Mouse (Mus musculus): Measurements from ENCODE around the gene Gpank1.

Gpank1 gene

GRCm38 (mm10) chr17:35132174-35132560, 10.9 kb downstream of the Gpank1 start:
- DNase-seq, result no peak

- DNase-seq, result no peak
Measured at GRCm38 (mm10) chr17:35133517-35133916, 12.3 kb downstream of the Gpank1 start.

DNA sequence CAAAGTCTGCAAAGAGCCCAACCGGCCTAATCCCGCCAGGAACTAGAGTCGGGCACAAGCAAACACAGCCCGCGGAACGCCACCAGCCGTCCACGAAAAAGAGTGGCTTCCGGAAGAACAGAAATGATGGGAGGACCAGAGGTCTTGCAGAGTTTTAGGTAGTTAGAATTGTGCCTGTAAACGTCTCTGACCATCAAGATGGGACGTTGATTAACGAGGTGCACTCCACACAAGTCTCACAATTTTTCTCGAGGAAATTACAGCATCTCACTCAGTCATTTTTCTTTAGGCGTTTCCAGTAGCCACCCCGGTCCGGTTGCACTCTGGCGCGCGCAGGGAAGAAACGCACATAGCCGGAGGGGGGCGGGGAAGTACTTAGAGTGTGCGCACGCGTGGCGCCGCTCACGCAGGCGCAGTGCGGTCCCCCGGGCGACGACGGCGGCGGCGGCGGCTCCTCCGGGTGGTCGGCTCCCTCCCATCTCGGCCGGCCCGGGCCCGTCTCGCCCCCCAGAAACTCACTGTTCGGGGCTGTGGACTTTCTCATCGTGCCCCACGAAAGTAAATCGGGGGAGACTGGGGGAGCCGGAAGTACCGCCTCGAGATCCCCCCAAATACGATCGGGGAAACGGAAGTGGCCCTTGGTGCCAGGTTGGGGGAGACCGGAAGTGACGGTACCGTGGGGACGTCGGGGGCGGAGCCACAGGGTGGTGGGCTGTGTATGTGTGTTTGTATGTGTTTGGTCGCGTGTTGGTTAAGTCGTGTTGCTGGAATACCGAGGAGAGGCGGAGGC, 13.7 kb downstream of the Gpank1 start, which contains the start of gene Bag6:
Bag6 (plus strand) TSS at position 378 of the 790 bp plus-strand sequence.
- peak; percentile 95 for DNase-seq

DNA sequence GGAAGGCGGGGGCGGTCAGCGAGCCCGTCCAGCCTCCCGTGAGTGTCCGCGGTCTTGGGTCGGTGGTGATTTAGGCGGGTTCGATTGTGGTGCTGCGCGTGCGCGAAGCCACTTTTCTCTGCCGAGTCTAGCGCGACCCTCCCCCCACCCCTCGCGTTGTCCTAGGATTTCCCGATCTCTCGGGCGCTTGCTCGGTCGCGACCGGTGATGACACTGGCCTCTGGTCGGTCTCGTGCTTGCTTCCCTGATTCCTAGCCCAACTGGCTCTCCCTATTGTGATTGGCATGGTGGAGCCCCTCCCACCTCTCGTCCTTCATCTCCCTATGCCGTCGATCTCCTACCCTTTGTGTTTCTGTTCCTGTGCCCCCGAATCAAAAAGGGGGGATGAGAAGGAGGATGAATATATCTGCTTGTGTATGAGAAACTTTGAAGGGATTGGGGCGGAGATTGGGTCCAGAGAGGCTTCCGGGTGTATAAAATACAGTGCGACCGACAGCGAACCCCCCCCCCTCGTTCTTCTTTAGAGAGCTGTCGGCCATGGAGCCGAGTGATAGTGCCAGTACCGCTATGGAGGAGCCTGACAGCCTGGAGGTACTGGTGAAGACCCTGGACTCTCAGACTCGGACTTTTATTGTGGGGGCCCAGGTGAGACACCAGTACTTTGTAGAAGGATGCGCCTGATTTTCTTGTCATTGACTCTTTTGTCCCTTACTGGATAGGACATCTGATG, 14.5 kb downstream of the Gpank1 start:
- no peak for DNase-seq

DNA sequence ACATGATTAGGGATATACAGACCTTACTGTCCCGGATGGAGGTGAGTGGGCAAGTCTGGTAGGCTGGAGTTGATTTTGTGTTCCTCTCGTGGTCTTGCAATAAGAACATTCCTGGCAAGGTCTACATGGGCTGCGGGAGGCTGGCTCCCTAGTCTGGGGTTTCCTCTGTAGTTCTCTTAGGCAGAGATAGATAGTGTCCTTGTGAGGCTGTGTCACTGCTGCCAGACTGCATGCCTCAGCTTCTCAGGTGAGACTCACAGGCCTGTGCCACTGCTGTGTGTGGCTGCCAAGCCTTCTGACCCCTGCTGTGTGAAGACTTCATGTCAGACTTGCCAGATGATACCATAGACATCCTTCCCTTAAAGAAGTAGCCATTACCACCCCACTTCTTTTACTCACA, 18.0 kb downstream of the Gpank1 start:
- DNase-seq, result no peak

DNA sequence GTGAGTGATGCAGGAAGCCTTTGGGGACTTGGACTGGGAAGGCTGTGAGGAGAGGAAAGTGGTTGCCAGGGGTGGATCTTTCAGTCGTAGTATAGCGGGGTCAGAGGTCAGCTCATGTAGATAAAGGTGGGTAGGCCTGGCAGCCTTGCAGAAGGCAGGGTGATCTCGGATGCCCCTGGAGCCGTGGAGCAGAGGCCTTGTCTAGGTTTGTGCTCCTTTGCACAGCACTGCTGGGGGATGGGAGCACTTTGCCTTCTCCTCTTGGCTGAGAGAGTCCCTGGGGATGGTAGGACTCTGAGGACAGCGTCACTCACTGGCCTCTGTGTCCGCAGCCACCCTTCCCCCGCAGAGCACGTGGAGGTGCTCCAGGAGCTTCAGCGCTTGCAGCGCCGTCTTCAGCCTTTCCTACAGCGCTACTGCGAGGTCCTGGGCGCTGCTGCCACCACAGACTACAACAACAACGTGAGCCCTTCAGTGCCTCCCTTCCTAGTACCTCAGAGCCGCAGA, 19.3 kb downstream of the Gpank1 start:
- no peak for DNase-seq

DNA sequence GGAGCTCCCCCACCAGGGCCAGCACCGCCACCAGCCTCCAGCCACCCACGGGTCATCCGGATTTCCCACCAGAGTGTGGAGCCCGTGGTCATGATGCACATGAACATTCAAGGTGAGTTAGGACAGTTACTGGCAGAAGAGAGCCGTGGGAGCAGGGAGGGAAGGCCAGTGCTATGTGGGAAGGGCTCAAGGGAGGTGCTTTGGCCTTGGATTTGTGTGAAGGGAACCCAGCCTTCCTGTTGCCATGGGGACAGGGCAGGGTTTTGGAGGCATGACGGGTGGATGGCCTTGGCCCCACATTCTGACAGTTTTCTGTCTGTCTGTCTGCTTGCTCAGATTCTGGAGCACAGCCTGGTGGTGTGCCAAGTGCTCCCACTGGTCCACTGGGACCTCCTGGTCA, 20.7 kb downstream of the Gpank1 start:
- DNase-seq, result no peak

- DNase-seq, result no peak
Measured at GRCm38 (mm10) chr17:35146139-35146538, 24.9 kb downstream of the Gpank1 start.

DNA sequence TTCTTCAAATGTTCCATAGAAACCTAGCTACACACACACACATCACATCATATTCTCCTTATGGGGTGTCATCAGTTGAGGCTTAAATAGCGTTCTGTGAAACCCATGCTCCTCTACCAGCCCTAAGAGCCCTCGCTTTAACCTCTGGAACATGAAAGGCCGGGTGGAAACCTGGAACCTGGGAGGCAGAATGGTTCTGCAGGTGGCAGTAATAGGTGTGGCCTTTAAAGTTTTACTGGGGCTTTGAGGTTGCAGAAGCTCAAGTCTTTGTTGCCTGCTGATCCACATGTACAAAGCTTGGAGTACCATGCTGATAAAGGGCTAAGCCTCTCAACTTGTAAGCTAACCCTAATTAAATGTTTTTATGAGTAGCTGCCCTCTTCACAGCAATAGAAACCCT, 26.1 kb downstream of the Gpank1 start:
- DNase-seq, result no peak

DNA sequence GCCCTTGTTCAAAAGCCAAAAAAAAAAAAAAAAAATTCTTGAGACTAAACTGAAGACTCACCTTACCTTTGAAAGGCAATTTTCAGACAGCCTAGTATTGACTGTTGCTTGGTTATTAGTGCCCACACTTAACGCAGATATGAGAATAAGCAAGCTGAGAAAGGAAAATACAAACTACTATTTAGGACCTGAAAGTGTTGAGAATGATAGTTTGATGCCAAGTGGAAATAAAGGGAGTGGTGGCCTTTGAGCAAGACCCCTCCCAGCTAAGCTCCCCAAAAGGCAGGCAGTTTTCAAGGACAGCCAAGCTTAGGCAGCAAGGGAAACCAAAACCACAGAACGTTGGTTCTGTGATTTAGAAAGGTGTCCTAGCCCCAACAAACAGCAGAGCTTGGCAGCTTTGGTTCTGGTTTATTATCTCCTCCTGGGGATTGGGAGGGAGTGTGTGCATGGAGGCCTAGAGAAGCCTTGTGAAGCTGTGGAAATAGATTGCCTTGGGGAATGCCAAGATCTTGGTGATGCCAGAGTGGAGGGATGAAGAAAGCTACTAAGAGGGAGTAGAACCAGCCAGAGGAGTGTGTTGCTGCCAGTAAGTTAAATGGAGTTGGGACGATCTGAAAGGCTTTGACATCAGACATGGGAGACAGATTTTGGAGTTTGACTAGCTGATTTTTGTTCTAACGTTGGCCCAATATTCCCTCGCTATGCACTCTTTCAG, 26.8 kb downstream of the Gpank1 start:
- no peak for DNase-seq

GRCm38 (mm10) chr17:35152121-35152520, 30.9 kb downstream of the Gpank1 start:
- DNase-seq, result no peak

GRCm38 (mm10) chr17:35153077-35153476, 31.8 kb downstream of the Gpank1 start:
- no peak for DNase-seq

DNA sequence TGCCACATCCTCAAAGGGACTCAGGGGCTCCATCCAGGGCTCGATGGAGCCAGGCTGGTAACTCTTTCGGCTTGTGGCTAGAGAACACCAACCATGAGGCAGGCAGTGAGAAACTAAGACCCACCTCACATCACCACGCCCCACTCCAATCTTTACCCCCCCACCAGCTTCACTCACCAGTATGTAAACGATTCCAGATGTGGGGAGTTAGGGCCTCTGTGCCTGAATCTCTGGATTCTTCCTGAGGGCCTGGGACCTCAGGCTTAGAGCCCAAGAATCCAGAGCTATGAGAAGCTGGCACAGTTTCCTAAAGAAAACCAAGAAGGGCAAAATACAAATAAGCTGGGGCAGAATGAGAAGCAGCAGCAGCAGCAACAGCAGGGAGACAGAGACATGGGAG, 32.7 kb downstream of the Gpank1 start:
- DNase-seq, result no peak

DNA sequence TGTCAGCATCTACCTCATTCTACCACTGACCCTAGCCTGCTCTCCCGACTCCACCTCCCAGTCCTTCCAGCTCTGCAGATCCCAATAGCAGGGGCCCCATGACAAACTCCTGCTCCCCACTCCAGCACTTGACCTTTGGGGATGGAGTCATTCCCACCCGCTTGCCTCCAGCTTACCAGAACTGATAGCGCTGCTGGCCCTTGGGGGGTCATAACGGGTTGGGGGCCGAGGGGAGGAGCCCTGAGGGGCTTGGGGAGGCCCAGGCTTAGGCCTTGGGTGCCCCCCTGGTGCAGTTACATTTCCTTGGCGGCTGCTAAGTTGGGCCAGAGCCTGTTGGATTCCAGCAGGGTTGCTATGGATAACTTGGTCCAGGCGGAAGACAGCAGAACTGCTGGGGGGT, 33.4 kb downstream of the Gpank1 start:
- no peak for DNase-seq

DNA sequence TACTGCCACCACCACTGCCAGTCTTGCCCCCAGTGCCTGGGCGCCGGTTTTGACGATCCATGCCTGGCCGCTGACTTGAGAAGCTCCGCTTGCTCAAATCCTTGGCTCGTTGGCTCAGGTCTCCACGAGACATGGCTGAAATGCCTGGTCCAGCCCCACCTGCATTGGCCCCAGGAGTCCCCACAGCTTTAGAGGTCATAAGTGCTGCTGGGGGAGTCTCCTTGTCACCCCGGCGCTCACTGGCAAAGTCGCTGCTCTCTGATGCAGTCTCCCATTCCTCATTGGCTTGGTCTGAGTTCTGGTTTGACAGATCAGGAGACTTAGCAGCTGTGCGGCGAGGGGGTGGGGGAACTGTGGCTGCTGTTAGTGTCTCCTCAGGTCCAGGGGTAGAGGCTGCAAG, 34.2 kb downstream of the Gpank1 start:
- no peak for DNase-seq

GRCm38 (mm10) chr17:35156461-35157200, 35.4 kb downstream of the Gpank1 start:
- no peak for DNase-seq

DNA sequence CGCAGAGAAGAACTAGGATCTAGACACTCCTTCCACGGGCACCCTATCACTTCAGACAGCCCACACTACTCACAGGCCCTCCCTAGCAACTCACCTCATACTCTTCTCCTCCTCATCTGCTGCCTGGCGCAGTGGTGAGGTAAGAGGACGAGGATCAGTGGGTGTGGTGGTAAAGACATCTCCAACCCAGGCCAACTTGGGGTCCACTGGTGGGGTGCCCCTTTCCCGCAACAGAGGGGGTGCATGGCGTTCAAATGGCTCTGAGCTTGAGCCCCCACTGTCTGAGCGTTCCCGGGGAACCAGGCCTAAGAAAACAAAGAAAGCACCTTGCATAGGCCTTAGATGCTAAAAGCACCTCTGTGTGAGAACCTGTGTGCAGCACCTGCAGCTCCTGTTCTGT, 36.0 kb downstream of the Gpank1 start:
- DNase-seq, result no peak

- DNase-seq, result no peak
Measured at GRCm38 (mm10) chr17:35157661-35158175, 36.5 kb downstream of the Gpank1 start.

- DNase-seq, result no peak
Measured at GRCm38 (mm10) chr17:35158850-35159593, 37.8 kb downstream of the Gpank1 start.

GRCm38 (mm10) chr17:35159638-35160037, 38.4 kb downstream of the Gpank1 start:
- DNase-seq, result no peak

DNA sequence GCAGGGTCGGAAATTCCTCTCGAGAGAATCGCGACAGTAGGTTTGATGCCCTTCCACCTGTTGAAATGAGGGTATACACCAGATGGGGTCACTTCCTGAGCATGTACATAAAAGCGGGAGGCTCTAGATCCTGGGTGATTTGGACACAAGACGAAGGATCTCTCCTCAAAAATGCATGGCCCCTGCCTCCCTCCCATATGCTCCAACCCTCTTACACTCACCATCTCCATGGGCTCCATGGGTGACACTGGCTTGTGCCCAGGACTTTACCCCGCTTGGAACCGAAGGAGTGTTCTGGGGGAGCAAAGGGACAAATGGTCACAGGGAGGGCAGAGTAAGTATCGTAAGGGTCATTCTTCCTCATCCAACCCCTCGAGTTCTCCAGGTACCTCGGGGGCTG, 40.2 kb downstream of the Gpank1 start:
- no peak for DNase-seq

GRCm38 (mm10) chr17:35162121-35162520, 40.9 kb downstream of the Gpank1 start:
- DNase-seq, result no peak
